In genomic region chrX:50840847-50841560, GRCm38 (mm10) we compare ENCODE assay signal across 9 mouse cellular contexts. TPM values are rescaled to one million over a fixed set of nuclear protein-coding genes. Genes with fewer than 3 reads are reported as not detected.
DNase-seq lines count a peak whose midpoint lies in the region; ATAC-seq lines count a peak whose summit lies in the region.
"Had no signal": no experiment of that assay in that cellular context is flagged by ENCODE, and none has a peak within 500 bp of the region (broad histone marks: within the 10 kb centered on the region; RNA-seq: fewer than 3 reads in every experiment).

Gene Stk26 (plus strand): TSS chrX:50841047.

- H3K27me3 ChIP-seq in limb, embryonic 10.5 days (ENCODE audit: low read depth, poor library complexity, severe bottlenecking), result peaks cover 43% of the 10 kb centered on the region
- peaks cover 75% of the 10 kb centered on the region for H3K27me3 ChIP-seq in midbrain, embryonic 10.5 days (ENCODE audit: low read depth, poor library complexity, severe bottlenecking)

- H3K4me1 ChIP-seq in limb, embryonic 10.5 days, result peaks cover 12% of the 10 kb centered on the region; the same call in 1 of the 2 replicates
- H3K4me1 ChIP-seq in midbrain, embryonic 10.5 days, result peaks cover 4% of the 10 kb centered on the region; the same call in 1 of the 2 replicates

- intact Hi-C loops in gastrocnemius, postnatal 36 days (cut with DNase I), result no loop called here

- H3K9me3 ChIP-seq in limb, embryonic 10.5 days (replicated peaks), result no peaks in the 10 kb centered on the region
- no peaks in the 10 kb centered on the region for H3K9me3 ChIP-seq in midbrain, embryonic 10.5 days (replicated peaks)

- ATAC-seq in inflammation-experienced regulatory T-cells, adult 6 months, result peak; percentile 74

- DNase-seq in adrenal gland, adult 2 months, result peak; percentile 73
- peak; percentile 67 for DNase-seq in embryo, embryonic 10 days (ENCODE audit: low spot score)
- DNase-seq in gastrocnemius, postnatal 36 days, result peak; percentile 29 to 50
- DNase-seq in limb, embryonic 10.5 days (ENCODE audit: low spot score), result peak; percentile 76
- peak; percentile 48 for DNase-seq in midbrain, embryonic 10.5 days (ENCODE audit: low spot score)
- peak; percentile 11 for DNase-seq in skeletal muscle tissue, adult 2 months (ENCODE audit: low read depth, low spot score)
- peak; percentile 69 for DNase-seq in yolk sac, embryonic 10.5 days (ENCODE audit: low spot score)

- WGBS in limb, embryonic 10.5 days, result 14% methylated on average over 31 of the region's 31 CpGs
- 22% methylated on average over 31 of the region's 31 CpGs for WGBS in midbrain, embryonic 10.5 days

- H3K36me3 ChIP-seq in limb, embryonic 10.5 days, result no peaks in the 10 kb centered on the region
- no peaks in the 10 kb centered on the region for H3K36me3 ChIP-seq in midbrain, embryonic 10.5 days

- H3K4me3 ChIP-seq in limb, embryonic 10.5 days, result peak within 1 kb of the TSS; percentile 64
- H3K4me3 ChIP-seq in midbrain, embryonic 10.5 days, result peak within 1 kb of the TSS; percentile 58
- H3K4me3 ChIP-seq: myocyte had no signal

- peak within 1 kb of the TSS; percentile 84 for H3K27ac ChIP-seq in limb, embryonic 10.5 days
- H3K27ac ChIP-seq in midbrain, embryonic 10.5 days (replicated peaks), result no peak within 1 kb of the TSS

RNA-seq across cellular contexts. Expression of gene Stk26, which starts in this region (rescaled TPM):
- total RNA-seq in adrenal gland, adult 2 months (2021), result 1 to 10 TPM; 2.3 to 4.7 TPM
- 0.74 and 0.98 TPM in 2 replicates for polyA plus RNA-seq in adrenal gland, adult 2 months (2012; rRNA removed)
- total RNA-seq in gastrocnemius, postnatal 36 days (2021), result 1 to 10 TPM; 1.3 to 1.9 TPM
- 10 to 100 TPM in 1 of 3 experiments, 1 to 10 TPM in 2; 9.3 to 16.3 (median 9.5) TPM for polyA plus RNA-seq in inflammation-experienced regulatory T-cells, adult 6 months (2017; shearing (Covaris generic))
- 11.6 and 14.7 TPM in 2 replicates for polyA plus RNA-seq in limb, embryonic 10.5 days (2016; fragmentation: Nextera tagmentation; extraction: Ambion mirVana)
- polyA plus RNA-seq in midbrain, embryonic 10.5 days (2016; fragmentation: Nextera tagmentation; extraction: Ambion mirVana), result 1.3 and 2.4 TPM in 2 replicates
- polyA plus RNA-seq: myocyte had no signal

Comparison
In these comparisons a context has a peak if more than half of its experiments do, and no peak if none do; other contexts are left out.
1. DNase-seq: peak in every context shown above with its lines; median percentile 76 in limb, embryonic 10.5 days; 73 in adrenal gland, adult 2 months; 69 in yolk sac, embryonic 10.5 days; 67 in embryo, embryonic 10 days; 48 in midbrain, embryonic 10.5 days; 40 in gastrocnemius, postnatal 36 days; 11 in skeletal muscle tissue, adult 2 months.